Mouse (Mus musculus) thymus, postnatal 36 days (tissue): Measurements from ENCODE around the gene Pdcd2.
"Not testable (repeated sequence)": the region's sequence is repeated elsewhere in the genome, so short reads cannot be mapped to it uniquely, and the experiment has no call there.

ENCODE experiments used
- DNase-seq, 2 experiments: peaks; one replicate each; pipeline ENCODE4 v3.0.0; 2022; ENCODE audit warnings: mixed read lengths in 2 of 2

Gene Pdcd2

GRCm38 (mm10) chr17:15526986-15527810 is at the start of gene Pdcd2:
Pdcd2 (minus strand) TSS chr17:15527301.
- DNase-seq = peak; percentile 94 to 95

- DNase-seq = no peak
These were observed 48.0 kb upstream of the Pdcd2 start for GRCm38 (mm10) chr17:15575056-15575455.

GRCm38 (mm10) chr17:15566908-15567307 is 39.8 kb upstream of the Pdcd2 start:
- DNase-seq = no peak

GRCm38 (mm10) chr17:15564928-15565300 is 37.8 kb upstream of the Pdcd2 start:
- DNase-seq = peak in 1 of 2 experiments; percentile 7

- DNase-seq = peak; percentile 99 to 100
These were observed 37.2 kb upstream of the Pdcd2 start, which contains the start of gene Prdm9 for GRCm38 (mm10) chr17:15564014-15564927. Prdm9 (minus strand) TSS chr17:15564354.

GRCm38 (mm10) chr17:15559946-15560345 is 32.8 kb upstream of the Pdcd2 start:
- DNase-seq = no peak

- DNase-seq = no peak
These were observed 22.6 kb upstream of the Pdcd2 start for GRCm38 (mm10) chr17:15549713-15550112.

GRCm38 (mm10) chr17:15546440-15546839 is 19.3 kb upstream of the Pdcd2 start:
- no peak for DNase-seq

GRCm38 (mm10) chr17:15543868-15544267 is 16.8 kb upstream of the Pdcd2 start:
- DNase-seq = not testable (repeated sequence)

- DNase-seq = no peak
These were observed 13.2 kb upstream of the Pdcd2 start for GRCm38 (mm10) chr17:15540309-15540708.

- DNase-seq = no peak
These were observed 9.4 kb upstream of the Pdcd2 start for GRCm38 (mm10) chr17:15536457-15536904.

GRCm38 (mm10) chr17:15535943-15536342 is 8.8 kb upstream of the Pdcd2 start:
- DNase-seq = no peak

- no peak for DNase-seq
These were observed 8.2 kb upstream of the Pdcd2 start for GRCm38 (mm10) chr17:15535162-15535800.

GRCm38 (mm10) chr17:15530141-15530540 is 3.0 kb upstream of the Pdcd2 start:
- peak; percentile 50 to 51 for DNase-seq

- no peak for DNase-seq
These were observed 1.8 kb upstream of the Pdcd2 start for GRCm38 (mm10) chr17:15528887-15529286.

GRCm38 (mm10) chr17:15527811-15528136 is 673 bp upstream of the Pdcd2 start:
- DNase-seq = no peak

- DNase-seq = peak in 1 of 2 experiments; percentile 12
These were observed 797 bp downstream of the Pdcd2 start for GRCm38 (mm10) chr17:15526304-15526703.

GRCm38 (mm10) chr17:15518766-15519165 is 8.3 kb downstream of the Pdcd2 start:
- no peak for DNase-seq

GRCm38 (mm10) chr17:15518186-15518585 is 8.9 kb downstream of the Pdcd2 start:
- DNase-seq = no peak

GRCm38 (mm10) chr17:15517776-15518175 is 9.3 kb downstream of the Pdcd2 start:
- no peak for DNase-seq

GRCm38 (mm10) chr17:15510694-15511093 is 16.4 kb downstream of the Pdcd2 start:
- DNase-seq = no peak

- peak; percentile 94 to 97 for DNase-seq
These were observed 27.3 kb downstream of the Pdcd2 start, which contains the start of the genes Psmb1 and Tbp for GRCm38 (mm10) chr17:15499656-15500394. Psmb1 (minus strand) TSS chr17:15499751. Tbp (plus strand) TSS chr17:15499888.
